Mouse (Mus musculus) embryo, embryonic 9.5 days (tissue): ENCODE measurements around the gene Arhgap44.
A peak's percentile ranks its signal among the peaks of the same experiment; 100 is the strongest.

Experiments used
- DNase-seq: peaks from one replicate; pipeline ENCODE4 v3.0.0-alpha.2; 2017; ENCODE audit errors: extremely low spot score

Arhgap44 gene

DNA sequence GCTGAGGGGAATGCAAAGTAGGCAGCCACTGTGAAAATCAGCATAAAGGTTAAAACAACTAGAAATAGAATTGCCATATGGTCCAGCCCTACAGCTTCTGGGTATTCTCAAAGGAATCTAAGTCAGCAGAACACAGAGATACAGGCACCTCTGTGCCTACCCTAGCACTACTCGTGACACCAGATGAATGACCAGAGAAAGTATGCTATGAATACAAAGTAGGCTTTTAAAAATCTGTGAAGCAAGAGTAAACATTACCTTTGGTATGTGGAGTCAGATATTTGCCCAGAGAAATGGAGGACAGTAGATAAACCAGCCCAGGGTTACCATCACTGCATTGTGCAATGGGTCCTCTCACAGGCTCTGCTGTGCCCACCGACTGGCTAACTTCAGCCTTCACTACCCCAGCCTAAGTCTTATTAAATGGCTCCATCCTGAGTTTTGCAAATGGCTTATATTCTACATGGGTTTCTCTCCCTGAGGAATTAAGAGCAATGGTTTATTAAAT lies 25.6 kb downstream of the Arhgap44 start:
- DNase-seq = no peak

DNA sequence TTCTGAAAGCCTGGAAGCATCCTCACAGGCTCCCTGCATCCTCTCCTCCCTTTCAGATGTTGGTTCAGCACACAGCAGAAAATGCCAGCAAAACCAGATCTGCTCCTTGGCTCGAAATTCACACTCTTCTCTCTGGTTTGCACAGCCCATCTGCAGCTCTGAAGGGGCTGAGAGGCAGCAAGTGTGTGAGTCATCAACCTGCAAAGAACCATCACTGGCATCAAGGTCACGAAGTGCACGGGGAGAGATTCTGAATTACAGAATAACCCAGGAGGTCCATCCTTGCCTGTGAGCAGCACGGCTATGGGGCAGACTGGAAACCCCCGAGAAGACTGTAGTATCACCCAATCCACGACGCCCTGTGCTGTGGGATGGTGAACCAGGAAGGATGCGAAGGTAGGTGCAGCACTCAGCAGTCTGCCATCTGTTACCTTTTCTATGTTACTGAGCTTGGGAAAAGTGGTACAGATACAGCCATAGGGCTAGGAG lies 27.5 kb downstream of the Arhgap44 start:
- no peak for DNase-seq

DNA sequence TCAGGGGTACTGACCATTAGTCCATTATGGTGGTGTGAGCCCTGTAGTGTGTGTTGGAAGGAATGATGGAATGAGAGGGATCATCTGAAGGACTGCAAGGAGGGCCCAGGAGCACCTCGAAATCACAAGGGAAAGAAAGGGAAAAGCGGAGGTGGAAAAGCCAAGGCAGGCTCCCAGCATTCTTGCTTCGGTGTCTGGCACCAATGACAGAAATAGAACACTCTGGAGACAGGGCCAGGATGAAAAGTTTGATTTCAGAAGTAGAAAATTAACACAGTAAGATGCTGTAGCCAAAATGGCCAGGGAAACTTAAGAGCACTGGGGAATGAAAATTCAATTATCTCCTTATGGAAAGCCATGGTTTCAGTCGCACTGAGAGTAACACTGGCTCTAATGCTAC lies 29.1 kb downstream of the Arhgap44 start:
- DNase-seq = no peak

DNA sequence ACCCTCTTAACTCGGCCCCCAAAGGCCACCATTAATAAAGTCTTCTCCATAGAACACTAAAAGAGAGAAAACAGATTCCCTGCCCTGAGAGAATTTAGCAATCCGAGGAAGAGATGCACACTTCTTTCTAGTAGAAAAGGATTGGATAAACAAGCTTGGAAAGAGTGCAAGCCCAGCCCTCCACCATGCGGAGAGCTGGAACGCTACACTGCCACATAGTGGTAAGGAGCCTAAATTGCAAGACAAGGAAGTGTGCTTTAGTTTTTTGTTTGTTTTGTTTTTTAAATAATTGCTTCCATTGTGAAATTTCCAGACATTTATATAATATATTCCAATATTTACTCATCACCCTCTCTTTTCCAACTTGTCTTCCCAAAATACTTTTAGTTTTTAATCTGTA lies 33.7 kb downstream of the Arhgap44 start:
- DNase-seq = no peak

DNA sequence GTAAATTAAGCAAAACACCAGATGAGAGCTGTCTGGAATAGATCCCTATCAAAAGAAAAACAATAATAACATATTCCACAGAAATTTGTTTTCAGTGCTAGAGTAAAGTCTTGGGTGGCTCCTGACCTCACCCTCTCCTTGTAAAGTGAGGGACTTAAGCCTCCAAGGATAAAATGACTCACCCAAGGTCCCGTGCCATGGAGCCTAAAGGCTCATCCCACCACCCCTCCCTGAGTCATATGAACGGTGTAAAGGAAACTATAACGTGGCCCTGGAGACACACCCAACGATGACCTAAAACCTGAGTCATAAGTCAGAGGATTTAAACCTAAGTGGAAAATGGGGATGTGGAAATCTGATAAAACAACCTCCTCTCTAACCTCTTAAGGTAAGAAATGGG lies 34.1 kb downstream of the Arhgap44 start:
- DNase-seq = no peak

DNA sequence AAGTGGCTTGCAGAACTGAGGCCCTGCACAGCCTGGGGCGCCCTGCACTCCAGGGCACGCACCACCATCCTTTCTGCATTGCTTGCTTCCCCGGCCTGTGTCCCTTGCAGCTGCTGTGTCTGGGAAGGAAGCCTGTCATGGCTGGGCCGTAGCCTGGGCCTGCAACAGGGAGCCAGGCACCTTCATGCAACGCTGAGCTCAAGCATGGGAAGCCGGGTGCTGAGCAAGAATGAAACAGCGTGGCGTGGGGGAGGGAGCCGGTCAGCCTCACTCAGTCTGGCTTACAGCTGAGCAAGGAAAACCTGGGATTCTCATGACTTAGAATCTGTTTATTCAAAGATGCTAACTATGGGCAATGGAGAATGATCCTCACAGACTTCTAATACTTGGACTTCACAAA lies 36.2 kb downstream of the Arhgap44 start:
- DNase-seq = no peak

DNA sequence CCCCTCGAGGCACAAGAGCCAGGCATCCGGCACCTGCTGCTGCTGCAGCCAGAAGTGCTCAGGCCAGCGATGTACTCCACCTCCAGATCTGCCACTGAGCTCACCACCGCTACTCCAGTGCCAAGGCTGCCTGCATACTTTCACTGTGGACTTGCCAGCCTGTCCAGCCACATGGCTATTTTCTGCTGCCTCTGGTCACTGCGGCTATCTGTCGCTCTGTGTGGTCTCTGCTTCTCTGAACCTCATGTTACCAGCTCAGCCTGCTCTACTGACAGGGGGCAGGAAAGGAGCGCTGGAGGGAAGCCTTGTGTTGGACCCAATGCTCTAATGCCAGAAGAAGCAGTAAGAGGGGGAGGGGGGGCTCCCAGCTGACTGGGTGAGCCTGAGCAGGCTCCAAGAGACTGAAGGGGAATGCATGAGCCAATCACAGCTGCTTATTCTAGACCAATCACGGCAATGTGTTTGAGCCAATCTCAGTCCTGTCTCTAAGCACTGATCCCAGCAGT lies 37.8 kb downstream of the Arhgap44 start:
- peak; percentile 5 for DNase-seq

DNA sequence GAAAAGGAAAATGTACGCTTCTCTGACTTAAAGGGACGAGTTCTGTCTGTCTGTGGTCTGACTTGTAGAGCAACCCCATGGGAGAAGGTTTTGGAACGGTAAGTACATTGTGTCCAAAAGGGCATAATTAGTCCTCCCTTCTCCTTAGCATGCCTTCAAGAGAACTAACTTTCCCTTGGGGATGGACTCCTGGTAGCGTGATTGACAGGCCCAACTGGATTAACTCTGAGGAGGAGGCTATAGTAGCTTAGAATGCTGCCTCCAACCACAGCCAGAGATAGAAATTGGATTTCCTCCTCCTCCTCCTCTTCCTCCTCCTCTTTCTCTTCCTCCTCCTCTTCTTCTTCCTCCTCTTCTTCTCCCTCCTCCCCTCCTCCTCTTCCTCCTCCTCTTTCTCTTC lies 42.5 kb downstream of the Arhgap44 start:
- no peak for DNase-seq

DNA sequence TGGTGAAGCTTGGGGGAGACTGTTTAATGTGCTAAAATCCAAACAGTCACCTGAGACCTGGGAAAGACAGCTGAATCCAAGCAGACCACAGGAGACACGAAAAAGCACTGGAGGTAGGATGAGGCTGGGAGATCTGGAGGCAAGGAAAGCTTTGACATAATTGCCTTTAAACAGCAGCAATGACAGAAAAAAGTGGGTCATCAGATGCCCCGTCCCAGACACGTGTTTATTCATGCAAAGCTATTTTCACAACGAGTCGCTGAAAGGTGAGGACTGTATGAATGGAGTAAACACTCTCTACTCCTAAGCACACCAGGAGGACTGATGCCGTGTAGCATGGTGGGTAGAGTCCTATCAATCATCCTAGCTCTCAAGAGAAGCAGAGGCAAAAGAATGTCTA lies 47.0 kb downstream of the Arhgap44 start:
- DNase-seq = no peak

DNA sequence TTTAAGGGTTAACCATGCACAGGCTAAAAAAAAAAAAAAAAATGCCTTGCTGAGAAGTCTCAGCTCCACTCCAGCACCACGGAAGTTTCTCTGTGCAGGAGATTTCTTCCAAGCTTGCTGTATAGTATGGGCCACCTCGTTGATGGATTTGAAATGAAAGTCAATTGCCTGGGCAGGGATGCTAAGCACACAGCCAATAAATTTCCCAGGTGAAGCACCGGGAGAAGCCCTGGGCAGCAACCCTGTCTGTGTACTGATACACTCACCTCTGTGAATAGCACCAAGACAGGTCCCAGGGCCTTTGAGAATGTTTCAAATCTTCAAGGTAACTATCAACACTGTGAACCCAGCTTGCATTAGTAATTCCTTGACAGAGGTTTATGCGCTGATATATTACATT lies 50.7 kb downstream of the Arhgap44 start:
- DNase-seq = no peak

DNA sequence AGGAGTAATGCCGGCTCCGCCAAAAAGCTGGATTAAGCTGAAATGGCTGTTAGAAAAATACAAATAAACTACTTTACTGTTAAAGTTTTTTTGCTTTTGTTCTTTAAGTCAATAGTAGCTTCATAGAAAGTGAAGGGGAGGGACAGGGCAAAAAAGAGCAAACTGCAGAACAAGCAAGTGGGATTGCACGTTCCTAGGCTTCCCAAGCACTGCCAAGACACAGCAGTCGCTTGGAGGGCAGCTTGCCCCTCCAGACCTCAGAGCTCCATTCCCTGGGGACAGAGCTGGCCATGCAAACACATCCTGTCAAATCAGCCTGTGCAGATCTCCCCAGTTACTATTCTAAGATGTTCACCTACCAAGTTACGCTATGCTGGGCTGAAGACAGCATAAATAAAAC lies 51.1 kb downstream of the Arhgap44 start:
- no peak for DNase-seq

DNA sequence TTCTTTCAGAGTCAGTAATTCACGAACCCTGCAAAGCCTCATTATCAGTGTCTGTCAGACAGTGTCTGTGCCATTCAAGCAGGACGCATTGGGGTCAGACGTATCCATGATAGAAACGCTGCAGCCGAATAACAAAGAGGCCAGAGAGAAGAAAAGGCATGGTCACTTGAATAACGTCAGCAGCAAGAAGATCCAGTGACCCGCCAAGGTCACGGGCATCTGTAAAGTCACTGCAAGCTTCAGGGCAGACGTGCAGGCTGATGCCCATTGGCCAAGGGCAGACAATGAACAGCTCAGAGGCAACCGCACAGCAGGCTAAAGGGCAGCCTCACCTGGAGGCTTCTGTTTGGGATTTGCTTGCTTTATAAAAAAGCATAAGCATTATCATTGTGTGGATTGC lies 52.7 kb downstream of the Arhgap44 start:
- no peak for DNase-seq

DNA sequence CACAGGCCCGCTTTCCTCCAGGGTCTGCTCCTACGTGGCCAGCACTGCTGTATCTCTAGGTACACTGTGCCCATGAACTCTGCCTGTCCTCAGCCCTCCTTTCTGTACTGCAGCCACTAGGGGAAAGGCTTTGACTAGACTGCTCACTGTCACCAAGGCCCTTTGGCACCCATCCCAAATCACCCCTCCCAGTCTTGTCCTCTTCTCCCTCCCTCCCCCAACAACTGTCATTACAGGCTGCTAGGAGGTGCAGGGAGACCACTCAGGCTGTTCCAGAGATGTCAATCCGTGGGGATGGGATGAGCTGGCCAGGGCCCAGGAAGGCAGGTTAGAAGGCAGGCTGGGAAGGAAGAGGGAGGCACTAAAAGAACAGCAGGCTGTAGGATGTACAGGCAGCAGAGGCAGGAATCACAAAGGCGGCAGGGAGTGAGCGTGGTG lies 55.0 kb downstream of the Arhgap44 start:
- DNase-seq = no peak

DNA sequence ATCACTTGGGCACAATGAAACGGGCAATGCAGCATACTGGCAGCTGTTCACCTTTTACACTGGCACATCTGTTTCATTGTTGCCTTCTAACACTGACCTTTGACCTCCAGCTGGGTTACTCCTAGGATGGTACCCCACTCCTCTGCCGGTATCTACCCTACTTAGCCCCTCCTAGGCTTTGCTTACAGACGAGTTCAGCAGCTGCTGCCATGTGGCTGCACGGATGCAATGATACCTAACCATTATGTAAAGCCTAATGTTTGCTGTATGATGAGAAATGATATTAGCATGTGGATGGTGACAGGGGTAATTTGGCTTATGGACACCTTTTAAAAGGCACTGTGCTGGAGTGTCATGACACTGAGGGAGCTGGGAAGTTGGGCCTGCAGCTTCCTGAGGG lies 55.6 kb downstream of the Arhgap44 start:
- DNase-seq = no peak

DNA sequence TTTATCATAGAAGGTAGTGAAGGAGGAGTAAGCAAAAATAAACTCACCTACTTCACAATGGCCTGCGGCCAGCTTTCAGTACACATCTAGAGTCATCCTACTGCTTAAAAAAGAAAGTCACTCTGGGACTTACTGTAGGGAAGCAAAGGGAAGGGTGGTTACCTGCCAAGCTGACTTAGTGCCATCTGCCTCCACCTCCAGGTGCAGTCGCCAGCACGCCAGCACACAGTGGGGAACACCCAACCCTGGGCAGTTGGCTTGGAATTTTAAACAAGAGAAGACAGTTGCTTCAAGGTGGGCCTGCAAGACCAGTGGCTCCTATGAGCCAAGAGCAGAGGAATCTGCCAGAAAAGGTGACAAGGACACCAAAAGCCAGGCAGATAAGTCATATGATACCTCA lies 58.7 kb downstream of the Arhgap44 start:
- no peak for DNase-seq

DNA sequence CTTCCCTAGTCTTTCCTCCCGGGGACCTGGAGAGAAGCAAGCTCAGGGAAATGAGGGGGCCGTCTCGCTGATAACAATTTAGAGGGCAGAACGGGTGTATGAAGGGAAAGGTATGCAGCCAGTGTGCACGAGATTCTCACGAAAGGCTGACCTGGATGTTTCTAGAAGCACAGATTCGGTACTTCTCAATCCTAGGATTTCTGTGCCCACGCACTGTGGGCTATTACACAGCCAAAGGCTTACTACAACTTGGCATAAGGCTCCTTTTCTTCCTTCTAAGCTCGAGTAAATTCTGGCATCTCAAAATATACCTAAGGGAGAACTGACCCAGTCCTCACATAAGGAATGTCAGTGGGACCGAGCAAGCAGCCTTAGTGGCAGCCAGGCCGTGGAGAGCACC lies 61.6 kb downstream of the Arhgap44 start:
- DNase-seq = no peak

DNA sequence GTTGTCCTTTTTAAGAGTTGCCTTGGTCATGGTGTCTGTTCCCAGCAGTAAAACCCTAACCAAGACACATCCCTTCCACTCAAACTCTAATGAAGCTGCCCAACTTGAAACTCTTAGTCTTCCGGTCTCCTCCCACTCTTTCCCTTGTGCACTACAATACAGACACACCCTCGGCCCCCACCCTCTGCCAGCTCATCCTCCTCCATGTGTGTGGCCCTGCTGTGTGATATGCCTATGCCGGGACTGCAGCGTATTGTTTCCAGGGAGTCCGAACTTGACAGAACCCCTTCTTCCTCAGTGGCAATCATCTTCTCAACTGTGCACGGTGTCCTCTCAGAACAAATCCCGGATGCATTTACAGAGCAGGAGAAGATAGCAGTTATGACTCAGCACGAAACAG lies 62.7 kb downstream of the Arhgap44 start:
- no peak for DNase-seq

DNA sequence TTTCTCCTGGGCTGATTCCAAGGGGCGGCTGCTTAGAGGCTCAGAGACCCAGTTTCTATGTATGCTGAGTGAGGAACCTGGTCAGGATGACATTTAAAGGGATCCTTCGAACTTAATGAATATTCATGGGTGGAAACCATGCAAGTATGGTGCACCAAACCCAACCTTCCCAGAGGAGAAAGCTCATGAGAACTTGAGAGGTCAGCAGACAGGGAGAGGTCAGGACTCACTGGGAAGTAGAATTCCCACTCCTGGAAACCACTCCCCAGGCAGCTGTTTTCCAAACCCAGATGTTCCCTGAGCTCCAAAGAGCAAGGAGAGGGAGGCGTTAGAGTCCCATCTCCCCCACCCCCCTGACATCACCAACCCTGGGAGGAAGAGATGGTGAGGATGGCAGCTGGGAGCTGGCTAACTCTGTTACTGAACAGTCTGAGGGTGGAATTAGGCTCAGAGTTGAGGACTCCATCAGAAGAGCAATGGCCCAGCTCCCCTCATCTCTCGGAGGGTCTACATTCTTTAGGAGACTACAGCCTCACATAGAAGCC lies 65.2 kb downstream of the Arhgap44 start:
- DNase-seq = no peak

DNA sequence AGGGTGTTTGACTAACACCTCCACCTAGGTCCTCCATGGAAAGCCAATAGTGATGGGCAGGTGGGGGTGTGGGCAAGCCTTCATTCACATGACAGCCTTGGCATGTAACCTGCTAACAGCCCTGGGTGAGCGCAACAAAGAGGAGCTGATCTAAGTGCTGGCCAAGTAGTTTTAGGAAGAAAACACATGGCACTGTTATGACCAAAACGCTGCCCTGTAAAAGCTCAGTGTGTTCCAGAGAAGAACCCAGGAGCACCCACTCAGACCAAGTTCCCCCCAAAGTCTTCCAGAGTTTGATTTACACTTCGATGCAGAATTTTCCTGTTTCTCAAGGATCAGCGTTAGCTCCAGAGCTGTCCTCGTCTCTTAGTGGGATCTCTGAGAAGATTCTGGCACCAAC lies 65.9 kb downstream of the Arhgap44 start:
- DNase-seq = no peak

DNA sequence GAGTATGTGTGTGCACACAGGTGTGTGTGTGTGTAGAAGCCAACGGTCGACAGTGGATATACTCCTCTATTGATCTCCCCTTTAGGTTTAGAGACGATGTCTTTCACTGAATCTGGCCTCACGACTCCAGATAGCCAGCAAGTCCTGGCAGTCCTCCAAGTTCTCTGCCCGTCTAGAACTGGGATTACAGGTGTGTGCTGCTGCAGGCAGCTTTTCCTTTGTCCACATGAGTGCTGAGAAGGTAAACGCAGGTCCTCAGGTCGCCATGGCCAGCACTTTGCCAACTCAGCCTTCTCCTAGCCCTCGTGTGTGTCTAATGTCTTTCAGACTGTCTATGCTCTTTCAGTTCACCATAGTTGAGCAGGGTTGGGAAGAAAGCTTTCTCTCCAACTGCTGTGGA lies 69.9 kb downstream of the Arhgap44 start:
- DNase-seq = no peak

DNA sequence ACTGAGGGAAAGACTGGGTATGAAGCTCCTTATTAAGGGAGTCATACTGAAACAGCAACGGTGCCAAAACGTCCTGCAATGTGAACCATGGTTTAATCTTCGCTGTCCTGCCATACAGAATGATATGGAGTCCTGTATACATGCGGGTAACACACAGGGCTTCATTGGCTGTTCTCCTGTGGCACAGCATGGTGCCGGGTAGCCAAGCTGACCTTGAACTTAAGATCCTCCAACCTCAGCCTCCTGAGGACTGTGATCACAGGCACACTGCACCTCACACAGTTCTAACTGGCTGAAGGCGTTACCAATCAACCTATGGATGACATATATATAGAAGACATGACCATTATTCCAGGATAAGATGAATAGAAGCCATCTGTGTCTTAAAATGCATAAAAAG lies 72.4 kb downstream of the Arhgap44 start:
- DNase-seq = no peak

DNA sequence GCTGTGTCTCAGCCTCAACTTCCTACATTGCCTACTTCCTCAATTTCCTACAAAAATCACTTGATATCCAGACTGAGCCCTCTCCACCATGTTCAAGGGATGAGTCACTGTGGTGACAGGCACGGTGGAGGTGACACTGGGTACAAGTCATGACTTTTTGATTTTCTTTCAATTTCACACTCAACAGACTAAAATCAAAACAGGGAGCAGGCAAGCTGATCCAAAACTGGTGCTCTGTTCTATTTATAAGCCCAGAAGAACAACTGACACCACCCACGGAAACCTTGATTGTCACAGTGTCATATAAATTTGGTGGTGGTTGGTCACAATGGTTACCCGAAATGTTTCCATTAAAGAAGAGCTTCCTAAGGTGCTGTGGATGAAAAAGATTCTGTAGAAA lies 72.8 kb downstream of the Arhgap44 start:
- no peak for DNase-seq

DNA sequence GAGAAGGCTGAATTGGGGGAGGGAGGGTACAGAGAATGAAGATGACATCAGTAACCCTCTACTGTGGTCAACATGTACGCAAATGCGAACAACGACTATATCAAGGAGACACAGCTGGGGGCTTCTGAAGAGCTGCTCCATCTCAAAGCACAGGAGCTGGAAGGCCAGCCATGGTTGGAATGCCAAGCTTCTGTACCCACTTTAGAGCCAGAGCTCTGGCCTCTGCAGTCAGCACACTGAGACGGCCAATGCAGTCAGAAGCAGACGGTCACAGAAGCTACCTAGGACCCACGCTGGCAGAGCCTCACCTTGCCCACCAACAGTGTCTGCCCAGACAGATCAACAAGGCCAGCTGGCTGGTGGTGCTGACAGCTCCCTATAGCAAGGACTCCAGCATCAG lies 73.5 kb downstream of the Arhgap44 start:
- DNase-seq = no peak
